Mouse (Mus musculus): ENCODE measurements around the gene Trpc2.

- peak; percentile 47 for TF ChIP-seq CTCF (IDR thresholded peaks at IDR 0.05; ENCODE audit: low read depth)
- no peak for TF ChIP-seq EP300 (IDR thresholded peaks at IDR 0.05; ENCODE audit: low read depth)
These were observed 54.5 kb downstream of the Trpc2 start for GRCm38 (mm10) chr7:102137464-102137863.

All from heart, postnatal 0 days (tissue).